Mouse (Mus musculus): ENCODE data around the gene Pappa2.

Pappa2 gene

DNA sequence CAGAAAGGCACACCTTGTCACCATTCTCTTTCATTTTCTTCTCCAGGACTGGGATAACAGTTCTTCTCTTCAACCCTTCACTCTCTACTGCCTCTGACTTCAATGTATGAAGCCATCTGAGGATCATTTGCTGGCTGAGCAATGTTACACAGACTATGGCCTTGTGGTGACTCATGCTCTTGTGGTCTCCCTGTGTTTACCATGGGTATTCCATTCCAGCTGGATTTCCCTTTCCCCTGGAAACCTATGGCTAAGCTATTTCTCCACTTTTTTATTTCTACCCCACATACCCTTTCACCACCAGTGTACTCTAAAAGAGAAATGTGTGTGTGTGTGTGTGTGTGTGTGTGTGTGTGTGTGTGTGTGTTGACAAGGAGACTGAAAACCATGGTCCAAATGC, 83.0 kb downstream of the Pappa2 start:
- no peak for DNase-seq

GRCm38 (mm10) chr1:158894441-158894840, 85.8 kb downstream of the Pappa2 start:
- no peak for DNase-seq

GRCm38 (mm10) chr1:158875487-158875886, 104.8 kb downstream of the Pappa2 start:
- DNase-seq = no peak

DNA sequence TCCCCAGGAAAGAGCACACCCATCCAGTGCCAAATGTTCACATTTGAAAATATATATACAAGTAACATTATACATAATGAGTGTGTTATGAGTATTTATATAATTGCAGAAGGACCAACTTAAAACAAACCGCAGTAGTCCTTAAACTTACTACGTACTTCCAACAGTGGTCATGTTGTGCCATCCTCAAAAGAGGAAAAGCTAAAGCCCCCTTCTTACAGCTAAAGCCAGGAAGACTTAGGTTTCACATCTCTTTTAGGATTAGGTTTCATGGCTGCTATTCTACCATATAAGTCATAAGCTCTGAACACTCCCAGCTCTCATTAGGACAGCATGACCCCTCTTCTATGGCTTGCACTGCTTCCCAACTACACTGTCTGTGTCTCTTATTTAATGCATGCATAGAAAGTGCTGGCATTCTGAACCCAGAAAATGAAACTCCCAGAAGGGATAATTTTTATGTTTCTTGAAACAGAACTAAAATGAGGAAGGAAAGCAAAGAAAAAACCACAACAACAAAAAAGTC, 105.7 kb downstream of the Pappa2 start:
- DNase-seq = no peak

DNA sequence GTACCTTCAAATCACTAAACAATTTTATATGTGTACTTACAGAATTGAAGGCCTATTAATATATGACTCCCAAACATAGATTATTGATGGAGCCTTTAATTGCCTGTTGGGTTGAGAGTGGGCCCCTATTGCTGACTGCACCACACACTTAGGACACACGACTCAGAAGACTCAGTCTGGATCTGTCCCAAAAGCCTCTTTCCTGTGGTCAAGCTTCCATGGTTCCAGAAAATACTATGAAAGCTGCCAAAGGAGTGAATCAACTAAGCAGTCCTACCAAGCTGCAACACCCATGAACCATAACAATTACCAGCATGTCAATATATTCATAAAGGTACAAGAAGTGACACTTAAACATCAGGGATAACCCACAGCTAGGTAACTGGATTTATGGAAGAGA, 106.7 kb downstream of the Pappa2 start:
- no peak for DNase-seq

DNA sequence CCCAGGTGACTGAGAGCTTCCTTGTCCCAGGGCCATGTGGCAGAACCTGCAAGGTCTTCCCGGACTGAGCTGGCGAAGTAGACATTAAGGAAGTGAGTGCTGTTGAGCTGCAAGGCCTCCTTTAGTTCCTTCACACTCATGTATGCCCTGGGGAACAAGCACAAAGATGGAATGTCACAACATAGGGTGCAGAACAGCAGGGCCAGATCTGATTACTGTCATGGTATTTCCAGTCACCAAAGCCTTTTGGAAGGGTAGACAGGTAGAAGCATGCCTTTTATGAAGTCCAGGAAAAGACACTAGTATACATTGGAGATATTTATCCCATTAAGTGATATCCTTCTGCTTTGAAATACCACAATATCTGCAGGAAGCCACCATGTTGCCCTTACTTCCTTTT, 108.9 kb downstream of the Pappa2 start:
- DNase-seq = no peak

- DNase-seq = no peak
Measured at GRCm38 (mm10) chr1:158860190-158860589, 120.1 kb downstream of the Pappa2 start.

- DNase-seq = no peak
Measured at GRCm38 (mm10) chr1:158853936-158854882, 126.1 kb downstream of the Pappa2 start.

- DNase-seq = no peak
Measured at GRCm38 (mm10) chr1:158852836-158853567, 127.3 kb downstream of the Pappa2 start.

DNA sequence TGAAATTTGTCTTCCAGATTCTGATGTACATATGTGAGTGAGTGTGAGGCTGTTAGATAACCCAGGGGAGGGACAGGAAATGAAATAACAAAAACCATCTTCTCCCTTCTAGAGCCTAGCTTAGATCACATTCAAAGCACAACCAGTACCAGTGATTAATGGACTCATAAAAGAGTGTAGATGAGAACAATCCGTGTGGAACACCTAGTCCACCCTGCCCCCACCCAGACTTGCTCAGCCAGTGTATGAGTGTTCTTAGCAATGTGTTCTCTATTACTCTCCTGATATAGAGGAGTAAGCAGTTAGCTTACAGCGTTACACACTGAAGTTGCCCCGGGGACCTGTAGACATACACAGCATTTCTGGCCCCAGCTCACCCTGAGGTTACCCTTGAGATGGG, 129.8 kb downstream of the Pappa2 start:
- DNase-seq = no peak

DNA sequence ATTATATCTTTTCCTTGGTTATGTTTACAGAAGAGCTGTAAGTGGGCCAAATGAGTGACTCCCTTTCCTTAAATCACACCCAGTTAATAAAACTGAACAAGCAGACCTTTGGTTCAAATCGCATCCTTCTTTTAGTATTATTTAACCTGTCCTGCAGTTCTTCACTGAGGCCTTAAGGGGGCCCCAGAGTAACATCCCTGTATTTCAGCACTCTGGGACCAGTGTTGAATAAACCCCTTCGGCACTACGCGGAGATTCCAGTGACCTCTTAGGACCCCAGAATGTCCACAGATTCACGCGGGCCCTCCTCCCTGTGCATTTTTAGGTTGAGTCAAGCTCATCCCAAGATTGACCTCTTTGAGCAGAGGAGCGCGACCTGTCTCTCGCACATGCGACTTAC, 135.7 kb downstream of the Pappa2 start:
- DNase-seq = no peak

DNA sequence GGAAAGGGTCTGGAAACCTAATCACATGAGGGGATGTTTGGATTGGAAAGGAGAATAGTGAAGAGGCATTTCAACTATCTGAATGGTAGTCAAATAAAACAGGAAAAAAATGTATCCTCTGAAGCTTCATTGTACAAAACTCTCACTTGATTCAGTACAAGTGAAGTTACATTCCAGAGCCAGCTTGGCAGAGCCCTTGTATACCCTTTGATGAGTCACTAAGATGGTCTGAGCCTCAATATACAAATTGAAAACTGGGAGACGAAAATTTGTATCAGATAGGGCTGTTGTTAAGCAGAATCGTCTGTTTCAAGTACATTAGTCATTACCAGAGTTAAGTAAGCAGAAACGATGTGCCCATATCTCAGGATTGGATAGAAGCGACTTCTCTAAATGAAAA, 143.1 kb downstream of the Pappa2 start:
- DNase-seq = no peak

- DNase-seq = no peak
Measured at GRCm38 (mm10) chr1:158830152-158830551, 150.1 kb downstream of the Pappa2 start.

DNA sequence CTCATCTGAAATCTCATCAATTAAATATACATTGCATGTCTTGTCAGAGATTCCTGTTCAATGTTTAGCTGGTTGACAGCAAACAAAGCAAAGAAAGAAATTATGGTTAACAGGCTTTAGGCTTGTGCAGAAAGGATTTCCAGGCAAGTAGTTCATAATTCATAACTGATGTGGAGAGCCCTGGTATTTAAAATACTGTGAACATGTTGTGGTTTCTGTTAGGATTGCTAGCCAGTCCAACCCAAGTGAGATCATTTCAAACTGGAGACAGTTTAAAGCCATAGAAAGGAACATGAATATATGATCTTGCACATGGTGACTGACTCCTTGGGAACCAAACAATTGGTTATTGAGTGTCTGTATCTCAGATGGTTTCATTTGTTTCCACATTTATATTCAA, 152.4 kb downstream of the Pappa2 start:
- no peak for DNase-seq

DNA sequence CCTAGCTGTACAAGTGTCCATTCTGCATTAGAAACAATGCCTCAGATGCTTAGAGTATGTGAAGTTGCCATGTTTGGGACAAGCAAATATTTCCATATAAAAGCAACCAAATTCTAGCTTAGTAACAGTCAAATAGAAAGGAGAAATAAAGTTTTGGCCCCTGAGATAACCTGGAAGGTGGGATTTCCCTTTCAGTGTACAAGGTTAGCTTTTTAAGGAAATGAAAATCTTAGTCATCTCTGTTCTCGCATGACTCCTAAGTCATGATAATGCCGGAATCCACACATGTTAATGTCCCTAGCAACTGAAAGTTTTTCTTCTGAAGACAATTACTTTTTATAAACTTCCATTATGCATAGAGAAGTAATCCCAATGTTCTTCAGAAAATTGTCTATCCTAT, 160.6 kb downstream of the Pappa2 start:
- DNase-seq = no peak

DNA sequence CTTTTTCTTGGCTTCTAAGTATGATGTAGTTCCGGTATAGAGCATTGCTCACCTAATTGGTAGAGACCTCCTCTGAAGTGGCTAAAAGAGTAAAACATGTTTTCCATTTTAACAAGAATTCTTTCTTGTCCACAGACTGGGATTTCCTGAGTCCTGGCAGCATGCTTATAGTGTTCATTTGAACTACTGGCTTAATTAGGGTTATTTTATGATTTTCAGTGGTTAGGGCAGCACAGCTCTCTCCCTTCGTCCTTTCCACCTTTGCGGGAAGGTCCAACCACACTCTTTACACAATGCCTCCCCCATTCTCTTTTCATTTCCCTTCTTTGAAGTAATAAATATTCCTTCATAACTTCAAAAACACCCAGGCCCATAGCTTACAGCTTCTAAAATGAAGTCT, 163.8 kb downstream of the Pappa2 start:
- DNase-seq = no peak

DNA sequence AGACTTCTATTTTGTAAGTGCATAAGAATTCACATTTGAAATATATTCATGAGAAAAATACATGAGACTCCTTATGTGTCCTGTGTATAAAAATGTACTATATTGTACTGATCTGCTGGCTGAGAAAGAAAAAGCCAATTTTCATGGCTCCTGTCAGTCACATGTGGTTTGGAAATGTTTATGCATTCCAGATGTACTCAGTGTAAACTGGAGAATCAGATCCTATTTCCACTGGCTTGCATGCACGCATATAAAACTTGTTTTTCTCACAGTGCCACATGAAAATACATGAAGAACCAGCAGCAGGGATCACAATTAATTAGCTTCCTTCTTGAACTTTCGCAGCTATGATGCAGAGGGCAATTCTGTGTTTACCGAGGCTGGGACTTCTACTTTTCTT, 168.4 kb downstream of the Pappa2 start:
- no peak for DNase-seq

GRCm38 (mm10) chr1:158775486-158775885, 204.8 kb downstream of the Pappa2 start:
- no peak for DNase-seq

GRCm38 (mm10) chr1:158773102-158773501, 207.2 kb downstream of the Pappa2 start:
- no peak for DNase-seq

- DNase-seq = no peak
Measured at GRCm38 (mm10) chr1:158770756-158771155, 209.5 kb downstream of the Pappa2 start.

DNA sequence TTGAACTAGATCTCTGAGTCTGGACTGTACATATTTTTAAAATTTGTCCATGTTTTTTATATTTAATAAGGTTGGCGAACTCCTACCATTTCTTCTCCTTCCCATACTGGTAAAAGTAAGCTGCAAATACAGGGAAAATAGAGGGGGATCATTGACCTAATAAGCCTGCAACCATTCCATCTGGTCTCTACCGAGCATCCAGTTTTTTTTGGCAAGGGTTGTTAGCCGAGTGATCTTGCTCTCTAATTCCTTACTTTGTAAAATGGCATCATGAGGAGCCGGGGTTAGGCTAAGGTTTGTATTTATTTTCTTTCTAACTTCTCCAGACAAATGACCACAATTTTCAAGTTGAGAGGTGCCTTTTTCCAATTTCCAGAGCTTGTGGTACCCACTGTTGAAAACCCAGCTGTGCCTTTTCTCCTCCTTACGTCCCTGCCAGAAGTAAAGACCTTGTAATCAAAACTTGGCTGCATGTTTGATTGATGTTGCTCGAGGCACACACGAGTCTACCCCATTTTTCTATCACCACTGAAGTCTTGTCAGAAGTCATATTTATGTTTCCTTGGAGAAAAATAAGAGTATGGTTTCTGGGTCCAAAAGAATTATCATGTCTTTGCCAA, 210.1 kb downstream of the Pappa2 start:
- DNase-seq = no peak

DNA sequence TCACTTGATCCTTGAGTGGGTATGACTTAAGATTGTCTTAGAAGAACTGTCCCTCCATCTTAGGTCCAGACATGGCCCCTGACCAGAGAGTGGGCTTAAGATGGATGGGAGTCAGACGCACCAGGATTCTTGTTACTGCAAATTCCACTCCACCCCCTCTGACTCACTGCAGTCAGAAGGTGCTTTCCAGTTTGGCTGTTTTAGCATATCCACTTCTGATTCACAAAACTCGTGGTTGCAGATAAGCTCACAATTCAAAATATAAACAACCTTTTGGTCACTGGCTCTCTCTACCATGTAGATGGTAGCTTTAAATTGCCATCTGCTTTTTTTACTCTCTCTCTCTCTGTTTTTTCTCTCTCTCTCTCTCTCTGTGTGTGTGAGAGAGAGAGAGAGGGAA, 214.4 kb downstream of the Pappa2 start:
- DNase-seq = no peak

DNA sequence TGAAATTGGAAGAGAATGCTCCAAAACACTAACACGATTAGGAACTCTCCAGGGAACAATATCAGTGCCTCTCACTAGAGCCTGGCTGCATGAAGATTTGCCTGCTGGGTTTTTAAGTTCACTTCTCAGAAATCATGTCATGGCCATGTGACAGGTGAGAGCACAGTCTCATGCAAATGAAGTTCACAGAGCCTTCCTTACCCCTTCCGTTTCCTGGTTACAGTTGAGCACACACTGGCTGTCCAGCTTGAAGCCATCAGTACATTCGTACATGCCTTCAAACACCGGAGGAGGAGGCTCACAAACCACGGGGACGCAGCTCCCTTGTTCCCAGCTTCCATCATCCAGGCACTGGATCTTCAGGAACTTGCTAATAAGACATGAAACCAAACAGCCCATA, 215.6 kb downstream of the Pappa2 start:
- no peak for DNase-seq

Measured in kidney, postnatal 36 days (tissue).